Mouse (Mus musculus) myocyte (in vitro differentiated cells): ENCODE results near the gene Eif2ak1. TPM values are rescaled to one million over a fixed set of nuclear protein-coding genes. Genes with fewer than 3 reads are reported as not detected.

ENCODE experiments used
- H3K27me3 ChIP-seq: one replicate; pipeline ENCODE4 v1.6.1; 2011; ENCODE audit not compliant: control insufficient read depth, insufficient read depth, insufficient read length
- H3K36me3 ChIP-seq: one replicate; pipeline ENCODE4 v1.6.1; 2011; ENCODE audit not compliant: control insufficient read depth, insufficient read depth
- H3K4me2 ChIP-seq: one replicate; pipeline ENCODE4 v1.6.1; 2011; ENCODE audit warnings: low read depth, control low read depth
- H3K4me3 ChIP-seq: one replicate; pipeline ENCODE4 v1.5.1; 2011; ENCODE audit warnings: mild to moderate bottlenecking, control low read depth, moderate library complexity
- H3K79me2 ChIP-seq: one replicate; pipeline ENCODE4 v1.6.1; 2011; ENCODE audit not compliant: control insufficient read depth, insufficient read depth
- H3ac ChIP-seq: one replicate; pipeline ENCODE4 v1.6.1; 2011; ENCODE audit not compliant: control insufficient read depth, insufficient read length
- CEBPB ChIP-seq: IDR thresholded peaks from 2 replicates; pipeline ENCODE4 v1.6.1; 2011; ENCODE audit warnings: mild to moderate bottlenecking, moderate library complexity; ENCODE audit not compliant: poor library complexity, insufficient read depth, severe bottlenecking
- E2F4 ChIP-seq: IDR thresholded peaks from one replicate; pipeline ENCODE4 v1.6.1; 2011; ENCODE audit warnings: mild to moderate bottlenecking, control low read depth, moderate library complexity; ENCODE audit not compliant: insufficient read depth
- MAX ChIP-seq: IDR thresholded peaks from one replicate; pipeline ENCODE4 v1.6.1; 2011; ENCODE audit warnings: low read depth, mild to moderate bottlenecking, control low read depth
- MYOD1 ChIP-seq, 3 experiments: IDR thresholded peaks; one replicate each; pipeline ENCODE4 v1.6.1; 2011; ENCODE audit warnings: control low read depth in 2 of 3, low read depth in 2 of 3, mild to moderate bottlenecking in 2 of 3, moderate library complexity in 1 of 3; ENCODE audit not compliant: insufficient read length in 2 of 3, control insufficient read depth in 1 of 3
- MYOG ChIP-seq, 3 experiments: IDR thresholded peaks; one replicate each; pipeline ENCODE4 v1.6.1; 2011; ENCODE audit warnings: control low read depth in 2 of 3, low read depth in 2 of 3, mild to moderate bottlenecking in 2 of 3; ENCODE audit not compliant: insufficient read length in 2 of 3, control insufficient read depth in 1 of 3, insufficient read depth in 1 of 3
- POLR2A ChIP-seq: IDR thresholded peaks from one replicate; pipeline ENCODE4 v1.6.1; 2011; ENCODE audit warnings: low read depth, mild to moderate bottlenecking, control low read depth, moderate library complexity; ENCODE audit not compliant: insufficient read length
- POLR2AphosphoS2 ChIP-seq: IDR thresholded peaks from one replicate; pipeline ENCODE4 v1.6.1; 2011; ENCODE audit warnings: low read depth, control low read depth; ENCODE audit not compliant: insufficient read length
- REST ChIP-seq: IDR thresholded peaks from one replicate; pipeline ENCODE4 v1.6.1; 2011; ENCODE audit warnings: mild to moderate bottlenecking, control low read depth, moderate library complexity; ENCODE audit not compliant: insufficient read depth, insufficient read length
- SRF ChIP-seq: IDR thresholded peaks from one replicate; pipeline ENCODE4 v1.6.1; 2011; ENCODE audit warnings: low read depth; ENCODE audit not compliant: control insufficient read depth, insufficient read length
- TCF12 ChIP-seq: IDR thresholded peaks from one replicate; pipeline ENCODE4 v1.6.1; 2011; ENCODE audit warnings: mild to moderate bottlenecking, control low read depth; ENCODE audit not compliant: poor library complexity, insufficient read depth, severe bottlenecking
- TCF3 ChIP-seq: IDR thresholded peaks from one replicate; pipeline ENCODE4 v1.6.1; 2011; ENCODE audit warnings: low read depth, control low read depth; ENCODE audit not compliant: insufficient read length
- USF1 ChIP-seq: IDR thresholded peaks from one replicate; pipeline ENCODE4 v1.6.1; 2011; ENCODE audit warnings: low read depth, mild to moderate bottlenecking, control low read depth, moderate library complexity
- polyA plus RNA-seq: library from polyadenylated mRNA; unstranded; fragments of >200 nt; fragmentation: generic; extraction: Trizol; gene quantifications from one replicate; pipeline ENCODE4 v1.2.1, GENCODE M21; 2012; ENCODE audit warnings: missing spikeins

The Eif2ak1 gene
- polyA plus RNA-seq, 1 experiment, result 17.0 TPM

DNA sequence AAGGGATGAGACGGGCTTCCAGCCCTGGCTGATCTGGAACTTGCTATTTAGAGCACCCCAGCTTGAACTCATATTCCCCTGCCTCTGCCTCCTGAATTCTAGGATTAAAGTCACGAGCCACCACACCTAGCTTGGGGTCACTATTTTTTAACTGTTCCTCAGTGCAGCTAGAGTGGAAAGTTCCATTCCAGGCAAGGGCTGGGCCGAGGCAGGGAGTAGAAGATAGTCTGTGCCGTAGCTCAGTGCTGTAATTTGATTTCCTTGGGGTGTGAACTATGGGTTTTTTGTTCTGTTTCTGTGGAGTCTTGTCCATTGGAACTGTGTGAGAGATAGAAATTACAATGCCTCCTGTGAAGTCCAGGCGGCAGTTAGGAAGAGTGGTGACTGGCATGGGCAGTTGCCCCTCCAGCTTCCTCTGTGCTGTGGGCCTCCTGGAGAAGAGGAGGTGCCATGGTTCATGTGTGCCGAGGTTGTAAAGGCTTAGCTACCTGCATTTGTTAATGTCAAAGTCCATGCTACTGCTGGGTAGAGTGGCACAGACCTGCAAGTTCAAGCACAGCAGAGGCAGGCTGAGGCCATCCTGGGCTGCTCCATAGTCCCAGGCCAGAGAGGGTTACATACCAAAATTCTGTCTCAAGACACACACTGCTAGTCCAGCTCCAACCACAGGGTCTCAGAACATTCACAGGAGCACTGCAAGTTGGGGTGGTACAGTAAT lies 114.4 kb downstream of the Eif2ak1 start:
- Histone ChIP-seq H3K79me2 (no peaks in the 10 kb centered on the region), H3K27me3 (no peaks in the 10 kb centered on the region), H3K4me3 (no peak overlapping the region), H3K4me2 (no peak overlapping the region), H3K36me3 (peaks cover 6% of the 10 kb centered on the region), H3ac (no peak overlapping the region)
- TF ChIP-seq CEBPB (no peak), E2F4 (no peak), USF1 (no peak), MAX (no peak), TCF3 (no peak), MYOG (IDR thresholded peaks at IDR 0.05; ENCODE audit: control insufficient read depth in 1 of 3, insufficient read depth in 1 of 3, insufficient read length in 2 of 3, low read depth in 2 of 3) (no peak), MYOD1 (IDR thresholded peaks at IDR 0.05; ENCODE audit: control insufficient read depth in 1 of 3, insufficient read length in 2 of 3, low read depth in 2 of 3) (no peak), POLR2A (no peak), SRF (no peak), POLR2AphosphoS2 (no peak), TCF12 (no peak), REST (no peak)

GRCm38 (mm10) chr5:143932831-143933230 lies 115.2 kb downstream of the Eif2ak1 start, which contains the start of gene Rsph10b:
TSS of gene Rsph10b (plus strand) at chr5:143933035.
- H3K4me3 ChIP-seq, result no peak within 1 kb of the TSS
- peaks cover 6% of the 10 kb centered on the region for H3K36me3 ChIP-seq
- H3K4me2 ChIP-seq, result no peak within 1 kb of the TSS
- no peak for TF ChIP-seq POLR2A
- no peak for TF ChIP-seq REST
- TF ChIP-seq MYOG (IDR thresholded peaks at IDR 0.05; ENCODE audit: control insufficient read depth in 1 of 3, insufficient read depth in 1 of 3, insufficient read length in 2 of 3, low read depth in 2 of 3), result no peak
- TF ChIP-seq TCF3, result no peak
- no peak for TF ChIP-seq POLR2AphosphoS2
- TF ChIP-seq MAX, result no peak
- TF ChIP-seq USF1, result no peak
- TF ChIP-seq MYOD1 (IDR thresholded peaks at IDR 0.05; ENCODE audit: control insufficient read depth in 1 of 3, insufficient read length in 2 of 3, low read depth in 2 of 3), result no peak
- no peak for TF ChIP-seq CEBPB
- TF ChIP-seq E2F4, result no peak
- no peak for TF ChIP-seq TCF12
- TF ChIP-seq SRF, result no peak
- H3ac ChIP-seq, result no peak within 1 kb of the TSS
- H3K79me2 ChIP-seq, result no peaks in the 10 kb centered on the region
- H3K27me3 ChIP-seq, result no peaks in the 10 kb centered on the region

DNA sequence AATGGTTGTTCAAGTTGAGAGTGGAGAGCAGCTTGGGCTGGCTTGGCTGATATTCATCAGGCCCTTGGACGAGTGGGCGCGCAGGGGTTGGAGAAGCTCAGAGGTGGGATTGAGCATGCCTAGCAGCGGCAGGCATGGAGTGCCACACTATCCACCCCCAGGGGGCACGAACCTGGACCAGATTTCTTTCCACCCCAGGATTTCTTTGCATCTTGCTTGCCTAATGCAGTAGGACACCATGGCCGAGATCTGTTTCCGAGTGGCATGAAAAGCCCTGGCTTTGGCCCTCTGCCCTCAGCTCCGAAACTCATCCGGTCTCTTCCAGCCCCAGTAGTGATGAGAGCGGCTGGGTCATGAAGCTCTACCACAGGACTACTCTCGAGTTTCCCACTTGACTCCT lies 115.8 kb downstream of the Eif2ak1 start:
- no peak for TF ChIP-seq USF1
- TF ChIP-seq CEBPB, result no peak
- no peak for TF ChIP-seq MAX
- TF ChIP-seq REST, result no peak
- TF ChIP-seq MYOG (IDR thresholded peaks at IDR 0.05; ENCODE audit: control insufficient read depth in 1 of 3, insufficient read depth in 1 of 3, insufficient read length in 2 of 3, low read depth in 2 of 3), result no peak
- TF ChIP-seq TCF3, result no peak
- TF ChIP-seq E2F4, result no peak
- no peak for TF ChIP-seq POLR2AphosphoS2
- TF ChIP-seq TCF12, result no peak
- TF ChIP-seq SRF, result no peak
- TF ChIP-seq MYOD1 (IDR thresholded peaks at IDR 0.05; ENCODE audit: control insufficient read depth in 1 of 3, insufficient read length in 2 of 3, low read depth in 2 of 3), result no peak
- TF ChIP-seq POLR2A, result no peak
- H3K4me2 ChIP-seq, result no peak overlapping the region
- no peak overlapping the region for H3K4me3 ChIP-seq
- H3K27me3 ChIP-seq, result no peaks in the 10 kb centered on the region
- peaks cover 4% of the 10 kb centered on the region for H3K36me3 ChIP-seq
- H3ac ChIP-seq, result no peak overlapping the region
- H3K79me2 ChIP-seq, result no peaks in the 10 kb centered on the region

- TF ChIP-seq TCF12, result no peak
- no peak for TF ChIP-seq CEBPB
- TF ChIP-seq MAX, result no peak
- no peak for TF ChIP-seq SRF
- TF ChIP-seq USF1, result no peak
- no peak for TF ChIP-seq MYOG (IDR thresholded peaks at IDR 0.05; ENCODE audit: control insufficient read depth in 1 of 3, insufficient read depth in 1 of 3, insufficient read length in 2 of 3, low read depth in 2 of 3)
- TF ChIP-seq POLR2A, result no peak
- Histone ChIP-seq H3K4me3 (no peak overlapping the region), H3K79me2 (no peaks in the 10 kb centered on the region), H3K4me2 (no peak overlapping the region), H3K27me3 (no peaks in the 10 kb centered on the region), H3ac (no peak overlapping the region), H3K36me3 (no peaks in the 10 kb centered on the region)
Observed at GRCm38 (mm10) chr5:143933875-143934274, 116.3 kb downstream of the Eif2ak1 start.
